Mouse (Mus musculus) liver, postnatal 0 days (tissue): ENCODE measurements around the gene Sec24c.

Experiments used
- CTCF ChIP-seq: sonication (generic); IDR thresholded peaks from 2 replicates; pipeline ENCODE4 v1.5.1; 2016; ENCODE audit warnings: antibody characterized with exemption, low read depth
- EP300 ChIP-seq: IDR thresholded peaks from 2 replicates; pipeline ENCODE4 v1.6.1; 2016; ENCODE audit warnings: antibody characterized with exemption, low read depth, mild to moderate bottlenecking

GRCm38 (mm10) chr14:20655731-20656130, 18.4 kb upstream of the Sec24c start:
- TF ChIP-seq CTCF (no peak), EP300 (no peak)
